Mouse (Mus musculus) MEL (cell line): ENCODE data around the gene Medag. TPM values are rescaled to one million over a fixed set of nuclear protein-coding genes. Genes with fewer than 3 reads are reported as not detected.

Experiments
- DNase-seq: peaks from one replicate; pipeline ENCODE4 v3.0.0; 2011; ENCODE audit warnings: low read depth, low spot score
- H3K27ac ChIP-seq: 2 replicates; pipeline ENCODE4 v1.5.1; 2012; ENCODE audit warnings: low read depth, mild to moderate bottlenecking, control low read depth, low read length, moderate library complexity; ENCODE audit not compliant: control insufficient read depth
- H3K27me3 ChIP-seq, 2 experiments: fragments of 150-350 bp in 1 of 2; sonication (generic) in 1 of 2; 2 replicates each; pipeline ENCODE4 v1.6.1; 2012; ENCODE audit warnings: low read length in 2 of 2, mild to moderate bottlenecking in 2 of 2, improper control_type of control experiment in 1 of 2, moderate library complexity in 1 of 2; ENCODE audit not compliant: insufficient read depth in 2 of 2, control insufficient read depth in 1 of 2
- H3K36me3 ChIP-seq, 2 experiments: 2 replicates each; pipeline ENCODE4 v1.6.1; 2012 to 2014; ENCODE audit warnings: low read length in 2 of 2, improper control_type of control experiment in 1 of 2, inconsistent platforms in 1 of 2, mild to moderate bottlenecking in 1 of 2; ENCODE audit not compliant: insufficient read depth in 2 of 2, control insufficient read depth in 1 of 2
- H3K4me1 ChIP-seq, 2 experiments: fragments of 150-350 bp in 1 of 2; sonication (generic) in 1 of 2; 2 replicates each; pipeline ENCODE4 v1.6.1; 2012; ENCODE audit warnings: low read length in 2 of 2, improper control_type of control experiment in 1 of 2, mild to moderate bottlenecking in 1 of 2; ENCODE audit not compliant: insufficient read depth in 2 of 2, control insufficient read depth in 1 of 2
- H3K4me3 ChIP-seq, 2 experiments: fragments of 150-350 bp in 1 of 2; sonication (generic) in 1 of 2; 2 replicates each; pipeline ENCODE4 v1.5.1; 2012; ENCODE audit warnings: low read depth in 2 of 2, low read length in 2 of 2, mild to moderate bottlenecking in 2 of 2, moderate library complexity in 2 of 2, control low read depth in 1 of 2, improper control_type of control experiment in 1 of 2; ENCODE audit not compliant: control insufficient read depth in 1 of 2, insufficient read depth in 1 of 2
- H3K79me2 ChIP-seq: 2 replicates; pipeline ENCODE4 v1.6.1; 2012; ENCODE audit warnings: mild to moderate bottlenecking, low read length, moderate library complexity; ENCODE audit not compliant: control insufficient read depth, poor library complexity, insufficient read depth
- H3K9ac ChIP-seq: 2 replicates; pipeline ENCODE4 v1.6.1; 2012; ENCODE audit warnings: low read depth, mild to moderate bottlenecking, control low read depth, low read length, moderate library complexity; ENCODE audit not compliant: control insufficient read depth, poor library complexity, severe bottlenecking
- H3K9me3 ChIP-seq: fragments of 150-350 bp; sonication (generic); replicated peaks from 2 replicates; pipeline ENCODE4 v1.6.1; 2012; ENCODE audit warnings: mild to moderate bottlenecking, low read length, improper control_type of control experiment, moderate library complexity; ENCODE audit not compliant: insufficient read depth
- CHD2 ChIP-seq: IDR thresholded peaks from 2 replicates; pipeline ENCODE4 v1.6.1; 2011; ENCODE audit warnings: low read length, improper control_type of control experiment
- CTCF ChIP-seq, 3 experiments: IDR thresholded peaks in 2 of 3; conservative IDR thresholded peaks in 1 of 3; 2 replicates each; pipeline ENCODE4 v1.5.1; 2011 to 2012; ENCODE audit warnings: low read length in 3 of 3, low read depth in 2 of 3, mild to moderate bottlenecking in 2 of 3, improper control_type of control experiment in 1 of 3, inconsistent platforms in 1 of 3, mixed read lengths in 1 of 3, moderate library complexity in 1 of 3; ENCODE audit not compliant: control insufficient read depth in 1 of 3, insufficient read depth in 1 of 3, poor library complexity in 1 of 3, severe bottlenecking in 1 of 3
- EP300 ChIP-seq, 2 experiments: IDR thresholded peaks; 2 replicates each; pipeline ENCODE4 v1.6.1; 2011; ENCODE audit warnings: improper control_type of control experiment in 2 of 2, low read length in 2 of 2, low read depth in 1 of 2, mild to moderate bottlenecking in 1 of 2
- ETS1 ChIP-seq: IDR thresholded peaks from 2 replicates; pipeline ENCODE4 v1.6.1; 2012; ENCODE audit warnings: low read depth, mild to moderate bottlenecking, inconsistent platforms, low read length, improper control_type of control experiment, moderate library complexity
- GATA1 ChIP-seq: IDR thresholded peaks from 2 replicates; pipeline ENCODE4 v1.6.1; 2011; ENCODE audit warnings: low read depth, low read length, improper control_type of control experiment
- MAFK ChIP-seq: IDR thresholded peaks from 2 replicates; pipeline ENCODE4 v1.6.1; 2011; ENCODE audit warnings: low read depth, mild to moderate bottlenecking, low read length, improper control_type of control experiment, borderline replicate concordance
- MAX ChIP-seq: IDR thresholded peaks from 2 replicates; pipeline ENCODE4 v1.6.1; 2011; ENCODE audit warnings: low read length, improper control_type of control experiment
- MAZ ChIP-seq: IDR thresholded peaks from 2 replicates; pipeline ENCODE4 v1.6.1; 2012; ENCODE audit warnings: low read depth, mild to moderate bottlenecking, inconsistent platforms, low read length, improper control_type of control experiment
- MEF2A ChIP-seq: IDR thresholded peaks from 2 replicates; pipeline ENCODE4 v1.6.1; 2014; ENCODE audit warnings: low read depth, mild to moderate bottlenecking, inconsistent platforms, low read length, improper control_type of control experiment; ENCODE audit not compliant: poor library complexity, insufficient replicate concordance, severe bottlenecking; ENCODE audit errors: extremely low read depth
- MXI1 ChIP-seq: IDR thresholded peaks from 2 replicates; pipeline ENCODE4 v1.6.1; 2011; ENCODE audit warnings: mild to moderate bottlenecking, low read depth, low read length, improper control_type of control experiment
- MYB ChIP-seq: IDR thresholded peaks from 2 replicates; pipeline ENCODE4 v1.6.1; 2011; ENCODE audit warnings: mild to moderate bottlenecking, low read depth, low read length, improper control_type of control experiment
- MYC ChIP-seq: IDR thresholded peaks from 2 replicates; pipeline ENCODE4 v1.6.1; 2011; ENCODE audit warnings: low read depth, mild to moderate bottlenecking, low read length, improper control_type of control experiment, moderate library complexity
- POLR2AphosphoS2 ChIP-seq: IDR thresholded peaks from 2 replicates; pipeline ENCODE4 v1.6.1; 2011; ENCODE audit warnings: low read length, improper control_type of control experiment
- RAD21 ChIP-seq: IDR thresholded peaks from 2 replicates; pipeline ENCODE4 v1.6.1; 2011; ENCODE audit warnings: mild to moderate bottlenecking, low read depth, low read length, improper control_type of control experiment
- SIN3A ChIP-seq: IDR thresholded peaks from 2 replicates; pipeline ENCODE4 v1.6.1; 2012; ENCODE audit warnings: low read length, improper control_type of control experiment, inconsistent platforms
- SMC3 ChIP-seq: IDR thresholded peaks from 2 replicates; pipeline ENCODE4 v1.6.1; 2011; ENCODE audit warnings: low read depth, low read length, improper control_type of control experiment
- TAL1 ChIP-seq: IDR thresholded peaks from 2 replicates; pipeline ENCODE4 v1.6.1; 2012; ENCODE audit warnings: mild to moderate bottlenecking, inconsistent platforms, low read length, moderate library complexity, mixed read lengths
- TBP ChIP-seq: IDR thresholded peaks from 2 replicates; pipeline ENCODE4 v1.8.0; 2011; ENCODE audit warnings: low read depth, low read length, improper control_type of control experiment
- TCF12 ChIP-seq: IDR thresholded peaks from 2 replicates; pipeline ENCODE4 v1.6.1; 2014; ENCODE audit warnings: low read depth, mild to moderate bottlenecking, inconsistent platforms, low read length, improper control_type of control experiment, moderate library complexity
- ZC3H11A ChIP-seq: IDR thresholded peaks from 2 replicates; pipeline ENCODE4 v1.6.1; 2012; ENCODE audit warnings: low read depth, mild to moderate bottlenecking, inconsistent platforms, low read length, improper control_type of control experiment
- ZKSCAN1 ChIP-seq: IDR thresholded peaks from 2 replicates; pipeline ENCODE4 v1.6.1; 2012; ENCODE audit warnings: low read depth, mild to moderate bottlenecking, inconsistent platforms, low read length, improper control_type of control experiment, moderate library complexity
- ZMIZ1 ChIP-seq: IDR thresholded peaks from 2 replicates; pipeline ENCODE4 v1.6.1; 2012; ENCODE audit warnings: low read depth, mild to moderate bottlenecking, inconsistent platforms, low read length, improper control_type of control experiment, moderate library complexity
- ZNF384 ChIP-seq: IDR thresholded peaks from 2 replicates; pipeline ENCODE4 v1.6.1; 2012; ENCODE audit warnings: low read depth, mild to moderate bottlenecking, inconsistent platforms, low read length, improper control_type of control experiment
- polyA plus RNA-seq, 2 experiments: library from polyadenylated mRNA; stranded (reverse) in 1 of 2; unstranded in 1 of 2; fragments of >175 nt in 1 of 2; fragments of >200 nt in 1 of 2; gene quantifications; 2 replicates each; pipeline versions ENCODE4 v1.2.1 to v1.2.4; 2012; ENCODE audit warnings: low replicate concordance in 2 of 2, low read depth in 1 of 2; ENCODE audit not compliant: insufficient read length in 2 of 2, insufficient read depth in 1 of 2, missing spikeins in 1 of 2
- total RNA-seq: library from RNA; depleted of rRNA; stranded (reverse); fragments of 300-350 nt; gene quantifications from 2 replicates; pipeline ENCODE4 v1.2.3, GENCODE M21; 2012

Medag gene
- total and polyA plus RNA-seq, 3 experiments = not detected

DNA sequence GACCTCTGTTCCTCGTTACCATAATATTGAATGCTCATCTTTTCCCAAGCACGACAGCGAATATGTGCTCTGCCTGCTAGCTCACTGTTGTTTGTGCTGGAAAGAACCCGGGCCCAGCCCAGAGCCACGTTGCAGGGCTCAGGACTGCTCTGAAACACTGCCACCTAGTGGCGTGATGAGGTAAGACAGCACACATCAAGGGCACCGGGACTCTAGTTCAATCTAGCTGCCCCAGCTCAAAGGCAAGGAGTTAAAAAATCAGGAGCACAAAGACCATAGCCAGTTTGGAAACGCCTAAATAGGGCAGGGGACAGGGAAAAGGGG lies 35.7 kb upstream of the Medag start:
- TF ChIP-seq RAD21 (peak; percentile 75), ZC3H11A (peak; percentile 33; the same call in 1 of the 2 replicates), TBP (0 out of 2 replicates have a peak, but pooled peaks have one; percentile 25), MEF2A (no peak), MXI1 (peak; percentile 54; the same call in 1 of the 2 replicates), GATA1 (no peak), MYB (no peak), CHD2 (no peak), MAZ (peak; percentile 36; the same call in 1 of the 2 replicates), MYC (peak; percentile 90), SIN3A (no peak), SMC3 (peak; percentile 77), POLR2AphosphoS2 (no peak), MAFK (no peak), CTCF (IDR thresholded peaks at IDR 0.05 in 2 of 3, conservative IDR thresholded peaks at IDR 0.05 in 1 of 3; ENCODE audit: control insufficient read depth in 1 of 3, insufficient read depth in 1 of 3, low read depth in 2 of 3, low read length in 3 of 3, poor library complexity in 1 of 3, severe bottlenecking in 1 of 3) (peak; percentile 93 to 97 (median 93)), TAL1 (no peak), MAX (peak; percentile 61)
- H3K27me3 ChIP-seq = no peaks in the 10 kb centered on the region
- peaks cover 4 to 35% of the 10 kb centered on the region in 2 experiments for H3K4me1 ChIP-seq
- 0 out of 2 replicates have a peak overlapping the region, but pooled peaks have one; percentile 6 for H3K9ac ChIP-seq
- H3K79me2 ChIP-seq = no peaks in the 10 kb centered on the region
- H3K9me3 ChIP-seq = no peaks in the 10 kb centered on the region
- H3K27ac ChIP-seq = no peak overlapping the region
- H3K36me3 ChIP-seq = peaks cover 0 to 12% of the 10 kb centered on the region in 2 experiments; a peak in 2 of 4 replicates
- no peak overlapping the region for H3K4me3 ChIP-seq
- peak; percentile 89 for DNase-seq

DNA sequence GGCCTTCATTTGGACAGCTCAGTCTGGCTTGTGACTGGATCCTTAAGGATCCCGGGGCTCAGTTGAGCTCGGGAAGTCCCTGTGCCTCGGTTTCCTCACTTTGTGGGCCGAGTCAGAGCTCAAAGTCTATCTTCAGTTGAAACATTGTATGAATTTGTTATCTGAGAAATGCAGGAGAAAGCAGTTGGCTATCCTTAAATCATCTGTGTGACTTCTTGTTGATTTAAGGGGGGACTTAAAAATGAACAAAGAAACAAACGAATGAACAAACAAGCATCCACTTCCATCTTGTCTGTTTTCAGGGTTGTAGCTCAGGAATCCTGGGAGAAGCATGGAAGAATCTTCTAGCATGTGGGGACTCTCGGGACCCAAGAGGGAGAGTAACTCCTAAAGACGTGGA lies 35.2 kb upstream of the Medag start:
- TF ChIP-seq ZKSCAN1 (no peak), TBP (no peak), TAL1 (peak; percentile 55), ETS1 (0 out of 2 replicates have a peak, but pooled peaks have one; percentile 44), ZNF384 (no peak), EP300 (IDR thresholded peaks at IDR 0.05; ENCODE audit: low read depth in 1 of 2, low read length in 2 of 2) (peak; percentile 67 to 73; a peak in 3 of 4 replicates), ZMIZ1 (no peak), CTCF (IDR thresholded peaks at IDR 0.05 in 2 of 3, conservative IDR thresholded peaks at IDR 0.05 in 1 of 3; ENCODE audit: control insufficient read depth in 1 of 3, insufficient read depth in 1 of 3, low read depth in 2 of 3, low read length in 3 of 3, poor library complexity in 1 of 3, severe bottlenecking in 1 of 3) (no peak), MAX (peak; percentile 24; the same call in 1 of the 2 replicates), ZC3H11A (no peak), MYB (peak; percentile 9; the same call in 1 of the 2 replicates), GATA1 (peak; percentile 36; the same call in 1 of the 2 replicates), TCF12 (peak; percentile 71)
- Histone ChIP-seq H3K27ac (no peak overlapping the region), H3K27me3 (no peaks in the 10 kb centered on the region), H3K9ac (no peak overlapping the region), H3K4me1 (peaks cover 4 to 35% of the 10 kb centered on the region in 2 experiments), H3K9me3 (no peaks in the 10 kb centered on the region), H3K36me3 (peaks cover 0 to 12% of the 10 kb centered on the region in 2 experiments; a peak in 2 of 4 replicates), H3K4me3 (peak overlapping the region; percentile 7 to 8; a peak in 3 of 4 replicates), H3K79me2 (no peaks in the 10 kb centered on the region)
- peak; percentile 35 for DNase-seq
